Mouse (Mus musculus) c-Kit-positive CD71-negative TER-119-negative erythroid progenitor cells, embryonic 14.5 days (primary cell): ENCODE results near the gene Arl14ep.

Experiments used
- DNase-seq: peaks from one replicate; pipeline ENCODE4 v3.0.0-alpha.2; 2013; ENCODE audit warnings: low read depth

The Arl14ep gene

GRCm38 (mm10) chr2:106954975-106955374, 19.2 kb downstream of the Arl14ep start:
- no peak for DNase-seq

GRCm38 (mm10) chr2:106942451-106942850, 31.8 kb downstream of the Arl14ep start:
- no peak for DNase-seq

GRCm38 (mm10) chr2:106935681-106936080, 38.5 kb downstream of the Arl14ep start:
- DNase-seq, result no peak

GRCm38 (mm10) chr2:106929906-106930305, 44.3 kb downstream of the Arl14ep start:
- no peak for DNase-seq
